Mouse (Mus musculus) sigmoid colon, adult 10 weeks (tissue): Measurements from ENCODE around the gene Ly6g5b. TPM values are rescaled to one million over a fixed set of nuclear protein-coding genes. Genes with fewer than 3 reads are reported as not detected.

Source experiments
- polyA plus RNA-seq: library from polyadenylated mRNA; stranded (reverse); fragments of 350-450 nt; fragmentation: Illumina TruSeq; extraction: RNeasy Lipid Tissue Mini Kit (QIAGEN cat#74804); gene quantifications from one replicate; pipeline ENCODE4 v1.2.3, GENCODE M21; 2014; ENCODE audit warnings: low read depth, low replicate concordance

Ly6g5b gene
- polyA plus RNA-seq, result not detected

DNA sequence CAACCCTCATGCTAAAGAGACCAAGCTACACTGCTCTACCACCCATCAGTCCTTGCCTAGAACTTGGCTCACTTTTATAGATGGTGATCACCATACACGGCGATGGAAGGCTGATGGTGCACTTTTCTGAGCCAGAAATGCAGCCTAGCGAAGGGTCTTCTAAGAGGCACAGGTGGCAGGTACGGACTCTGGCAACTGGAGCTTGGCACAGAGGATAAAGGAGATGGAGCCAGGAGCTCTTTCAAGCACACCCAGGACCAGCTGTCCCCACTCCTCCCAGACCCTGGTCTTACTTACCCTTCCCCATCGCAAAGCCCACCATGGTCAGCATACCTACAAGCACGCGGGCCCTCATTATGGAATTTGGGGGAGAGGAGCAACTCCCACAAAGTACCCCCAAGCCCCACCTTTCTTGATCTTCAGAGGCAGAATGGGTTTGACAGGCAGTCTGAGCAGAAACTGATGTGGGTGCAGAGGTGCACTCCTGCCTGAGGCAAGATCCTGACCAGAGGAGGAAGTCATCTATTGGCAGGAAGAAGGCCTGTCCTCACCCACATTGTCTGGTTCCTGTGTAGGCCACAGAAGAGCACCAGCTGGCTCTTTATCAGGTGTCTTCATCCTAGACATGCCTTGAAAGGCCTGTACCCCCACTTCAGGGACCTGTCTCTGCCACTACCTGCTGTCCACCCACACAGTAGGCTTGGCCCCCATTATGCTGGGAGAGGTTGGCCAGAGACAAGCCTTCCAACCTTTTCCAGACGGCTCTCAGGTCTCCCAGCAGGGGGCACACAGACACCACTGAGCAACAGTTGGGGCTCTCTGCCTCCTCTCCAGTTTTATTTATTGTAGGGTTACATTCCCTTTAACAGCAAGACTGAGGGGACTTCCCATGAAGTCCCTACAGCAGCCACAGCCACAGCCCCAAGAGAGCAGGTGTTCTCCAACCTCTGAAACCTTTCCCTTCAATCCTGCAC lies at the start of gene Ly6g5b:
Ly6g5b (minus strand) TSS at position 383 of the 974 bp plus-strand sequence.

DNA sequence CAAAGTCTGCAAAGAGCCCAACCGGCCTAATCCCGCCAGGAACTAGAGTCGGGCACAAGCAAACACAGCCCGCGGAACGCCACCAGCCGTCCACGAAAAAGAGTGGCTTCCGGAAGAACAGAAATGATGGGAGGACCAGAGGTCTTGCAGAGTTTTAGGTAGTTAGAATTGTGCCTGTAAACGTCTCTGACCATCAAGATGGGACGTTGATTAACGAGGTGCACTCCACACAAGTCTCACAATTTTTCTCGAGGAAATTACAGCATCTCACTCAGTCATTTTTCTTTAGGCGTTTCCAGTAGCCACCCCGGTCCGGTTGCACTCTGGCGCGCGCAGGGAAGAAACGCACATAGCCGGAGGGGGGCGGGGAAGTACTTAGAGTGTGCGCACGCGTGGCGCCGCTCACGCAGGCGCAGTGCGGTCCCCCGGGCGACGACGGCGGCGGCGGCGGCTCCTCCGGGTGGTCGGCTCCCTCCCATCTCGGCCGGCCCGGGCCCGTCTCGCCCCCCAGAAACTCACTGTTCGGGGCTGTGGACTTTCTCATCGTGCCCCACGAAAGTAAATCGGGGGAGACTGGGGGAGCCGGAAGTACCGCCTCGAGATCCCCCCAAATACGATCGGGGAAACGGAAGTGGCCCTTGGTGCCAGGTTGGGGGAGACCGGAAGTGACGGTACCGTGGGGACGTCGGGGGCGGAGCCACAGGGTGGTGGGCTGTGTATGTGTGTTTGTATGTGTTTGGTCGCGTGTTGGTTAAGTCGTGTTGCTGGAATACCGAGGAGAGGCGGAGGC lies 19.8 kb upstream of the Ly6g5b start, which contains the start of gene Bag6:
Bag6 (plus strand) TSS at position 378 of the 790 bp plus-strand sequence.

DNA sequence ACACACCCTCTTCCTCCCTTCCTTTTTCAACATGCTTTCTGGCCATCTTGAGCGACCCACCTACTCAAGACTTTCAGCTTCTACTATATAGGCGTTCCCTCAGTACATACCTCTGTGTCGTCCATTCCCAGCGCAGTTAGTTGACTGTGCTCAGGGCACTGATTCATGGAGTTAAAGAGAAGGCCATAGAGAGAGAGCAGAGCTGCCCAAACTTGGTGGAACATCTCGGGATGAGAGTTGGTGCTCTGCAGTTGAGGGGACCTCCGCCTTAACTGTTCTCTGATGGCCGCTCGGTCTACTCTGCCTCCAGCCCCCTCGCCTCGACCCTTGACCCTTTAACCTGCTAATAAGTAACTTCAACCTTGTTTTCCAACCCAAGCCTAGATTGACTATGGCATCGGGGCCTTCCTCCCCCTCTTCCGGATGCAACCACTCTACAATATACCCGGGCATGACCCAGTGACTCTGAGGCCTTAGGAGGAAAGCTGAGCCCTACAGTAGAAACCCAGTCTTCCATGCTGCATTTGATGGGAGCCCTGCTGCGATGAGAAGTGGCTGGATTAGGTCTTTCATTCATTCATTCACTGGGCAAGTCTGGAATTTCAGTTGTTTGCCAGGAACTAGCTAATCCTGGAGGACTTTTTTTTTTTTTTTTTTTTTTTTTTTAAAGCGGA lies 16.4 kb upstream of the Ly6g5b start, which contains the start of gene Apom:
Apom (minus strand) TSS at position 551 of the 674 bp plus-strand sequence.

DNA sequence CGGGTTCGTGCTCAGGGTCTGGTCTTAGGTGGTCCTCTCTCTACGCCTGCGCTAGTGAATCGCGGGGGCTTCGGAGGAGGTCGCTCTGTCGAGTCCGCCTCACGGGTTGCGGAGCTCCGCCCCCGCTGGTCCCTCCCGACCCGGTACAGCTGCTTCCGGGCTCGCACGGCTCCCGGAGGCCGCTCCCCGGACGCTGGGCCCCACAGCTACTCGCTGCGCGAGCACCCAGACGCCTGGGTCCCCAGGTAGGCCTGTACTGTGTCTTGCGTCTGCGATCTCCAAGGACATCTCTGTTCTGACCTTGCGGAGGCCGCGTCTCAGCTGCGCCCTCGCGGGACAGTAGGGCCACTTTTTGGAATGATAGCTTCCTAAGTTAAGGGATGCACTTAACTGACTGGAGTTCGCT lies 11.0 kb upstream of the Ly6g5b start, which contains the start of gene D17H6S53E:
D17H6S53E (plus strand) TSS at position 168 of the 406 bp plus-strand sequence.

DNA sequence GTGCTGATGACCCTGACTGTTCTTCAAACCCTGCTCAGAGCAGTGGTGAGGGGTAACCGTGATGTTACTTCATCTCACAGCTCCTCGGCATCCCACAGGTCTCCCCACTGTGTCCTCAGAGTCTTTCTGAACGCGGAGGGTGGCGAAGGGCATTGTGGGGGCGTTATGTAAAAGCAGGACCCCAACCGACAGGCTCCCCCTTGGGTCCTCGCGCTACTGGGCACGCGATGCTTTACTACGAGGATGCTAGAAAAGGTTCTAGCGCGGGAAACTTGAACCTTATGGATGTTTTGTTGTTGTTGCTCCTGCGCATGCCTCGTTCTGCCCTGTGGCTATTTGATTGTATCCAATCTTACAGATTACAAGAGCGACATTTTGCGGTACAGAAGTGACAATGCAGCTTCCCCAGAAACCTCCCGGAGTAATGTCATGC lies 6.7 kb upstream of the Ly6g5b start, which contains the start of gene Csnk2b:
Csnk2b (minus strand) TSS at position 183 of the 433 bp plus-strand sequence.

DNA sequence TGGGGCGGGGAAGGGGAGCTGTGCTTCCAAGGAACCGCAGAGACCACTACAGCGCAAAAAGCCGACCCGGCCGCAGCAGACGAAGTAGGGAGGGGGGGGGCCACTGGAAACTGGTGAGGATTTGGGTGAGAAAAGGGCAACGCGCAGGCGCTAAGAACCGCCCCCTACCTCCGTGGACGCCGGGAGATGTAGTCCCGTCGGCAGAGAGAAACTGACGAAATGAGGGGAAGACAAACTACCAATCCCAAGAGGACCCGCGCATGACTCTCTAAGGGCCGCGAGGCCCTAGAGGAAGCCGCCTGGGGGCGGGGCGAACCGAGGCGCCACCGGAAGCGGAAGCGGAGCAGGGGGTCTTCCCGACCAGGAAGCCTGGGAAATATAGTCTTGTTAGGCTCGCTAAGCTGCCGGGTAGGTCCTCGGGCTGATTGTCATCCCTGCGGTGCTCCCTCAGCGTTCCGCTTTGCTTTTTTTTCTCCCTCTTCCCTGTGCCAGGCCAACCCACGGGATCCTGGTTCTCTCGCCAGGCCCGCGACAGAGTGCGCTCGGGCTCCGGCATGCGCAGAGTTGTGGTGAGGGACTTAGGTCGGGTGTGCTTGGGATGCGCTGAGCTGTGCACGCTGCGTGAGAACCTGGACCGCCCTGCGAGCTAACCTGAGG lies 6.0 kb upstream of the Ly6g5b start, which contains the start of gene Gpank1:
Gpank1 (plus strand) TSS at position 313 of the 657 bp plus-strand sequence.

DNA sequence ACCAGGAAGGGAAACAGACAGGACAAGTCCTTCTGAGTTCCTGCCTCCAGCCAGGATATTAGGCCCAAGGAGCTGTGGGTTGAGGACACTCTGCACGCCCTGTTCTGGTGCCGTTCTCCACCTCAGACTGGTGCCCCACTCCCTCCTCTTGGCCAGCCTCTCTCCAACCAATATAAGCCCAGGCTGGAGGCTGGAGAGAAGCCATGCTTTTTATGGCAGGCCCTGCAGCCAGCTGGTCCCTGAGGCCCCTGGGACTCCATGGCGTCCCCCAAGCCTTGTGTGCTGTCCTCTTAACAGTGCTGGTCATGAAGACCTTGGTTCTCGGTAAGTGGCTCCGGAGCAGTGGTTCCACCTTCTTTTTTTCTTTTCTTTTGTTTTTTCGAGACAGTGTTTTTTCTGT lies 7.1 kb downstream of the Ly6g5b start, which contains the start of gene Ly6g5c:
Ly6g5c (plus strand) TSS at position 183 of the 400 bp plus-strand sequence.

DNA sequence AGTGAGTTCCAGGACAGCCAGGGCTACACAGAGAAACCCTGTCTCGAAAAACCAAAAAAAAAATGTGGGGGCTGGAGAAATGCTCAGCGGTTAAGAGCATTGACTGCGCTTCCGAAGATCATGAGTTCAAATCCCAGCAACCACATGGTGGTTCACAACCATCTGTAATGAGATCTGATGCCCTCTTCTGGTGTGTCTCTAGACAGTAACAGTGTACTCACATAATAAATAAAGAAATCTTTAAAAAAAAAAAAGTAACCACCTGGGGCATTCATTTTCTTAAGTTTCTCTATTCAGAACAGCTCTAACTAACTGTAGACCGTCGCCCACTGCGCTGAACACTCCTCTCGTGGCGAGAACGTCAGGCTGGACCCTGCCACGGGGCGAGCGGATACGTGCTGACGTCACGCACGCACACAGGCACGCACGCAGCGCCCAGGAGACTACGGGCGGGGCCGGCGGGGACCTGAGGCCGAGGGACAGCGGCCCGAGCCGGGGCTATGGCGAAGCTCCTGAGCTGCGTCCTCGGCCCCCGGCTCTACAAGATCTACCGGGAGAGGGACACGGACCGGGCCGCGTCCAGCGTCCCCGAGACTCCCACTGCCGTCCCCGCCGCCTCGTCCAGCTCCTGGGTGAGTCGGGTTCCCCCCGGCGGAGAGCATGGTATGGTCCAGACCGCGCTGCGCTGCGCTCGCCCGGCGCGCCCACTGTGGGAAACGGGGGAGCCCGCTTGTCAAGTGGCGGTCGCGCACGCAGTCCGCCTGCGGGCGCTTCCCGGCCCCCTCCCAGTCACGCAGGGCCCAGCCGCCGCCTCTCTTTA lies 26.2 kb downstream of the Ly6g5b start, which contains the start of gene Abhd16a:
Abhd16a (plus strand) TSS at position 439 of the 820 bp plus-strand sequence.

DNA sequence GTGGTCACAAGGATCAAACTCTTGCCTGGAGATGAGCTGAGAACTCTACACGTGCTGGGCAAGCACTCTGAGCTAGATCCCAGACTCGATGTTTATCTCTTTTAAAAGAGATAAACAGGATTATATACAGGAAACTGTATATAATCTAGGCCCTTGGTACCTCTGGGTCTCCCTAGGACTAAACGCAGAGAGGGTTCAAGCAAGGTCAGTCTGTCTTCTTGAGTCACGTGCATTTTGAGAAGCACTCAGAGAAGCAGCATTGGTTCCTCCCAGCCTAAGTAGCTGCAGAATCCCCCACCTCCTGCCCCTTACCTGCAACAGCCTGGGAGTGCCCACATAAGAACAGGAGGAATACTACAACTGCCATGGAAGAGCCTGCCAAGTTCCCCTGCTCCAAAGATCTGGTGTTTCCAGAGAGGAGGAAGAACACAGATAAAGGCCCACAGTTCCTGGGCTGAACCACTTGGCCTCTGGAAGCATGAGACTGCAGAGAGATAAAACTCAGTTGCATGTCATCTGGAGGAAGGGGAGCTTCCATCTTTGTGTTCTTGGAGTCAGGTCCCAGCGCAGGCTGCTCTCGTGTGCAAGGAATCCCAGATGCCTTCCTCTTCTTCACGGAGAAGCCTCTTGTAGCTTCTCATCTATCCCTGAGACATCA lies 29.9 kb downstream of the Ly6g5b start, which contains the start of gene Ly6g6f:
Ly6g6f (minus strand) TSS at position 403 of the 658 bp plus-strand sequence.

DNA sequence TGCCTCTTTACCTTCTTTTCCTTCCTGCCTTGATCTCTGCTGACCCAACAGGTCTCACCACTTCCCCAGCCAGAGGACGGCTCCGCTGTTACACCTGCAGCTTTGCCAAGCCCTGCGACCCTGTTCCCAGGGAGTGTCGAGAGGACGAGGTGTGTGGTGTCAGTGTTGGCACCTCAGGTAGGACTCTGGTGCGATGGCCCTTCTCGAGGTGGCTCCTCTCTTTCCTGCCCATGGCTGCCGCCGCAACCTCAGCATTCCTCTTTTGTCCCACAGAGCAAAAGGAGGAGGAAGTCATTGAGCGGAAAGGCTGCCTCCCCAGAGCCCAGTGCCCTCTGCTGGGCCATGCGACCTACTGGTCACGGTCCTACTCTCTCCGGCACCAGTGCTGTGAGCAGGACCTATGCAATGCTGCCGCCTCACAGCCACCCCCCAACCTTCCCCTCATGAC lies 37.4 kb downstream of the Ly6g5b start, which contains the start of gene Ly6g6d:
Ly6g6d (minus strand) TSS at position 280 of the 448 bp plus-strand sequence.

DNA sequence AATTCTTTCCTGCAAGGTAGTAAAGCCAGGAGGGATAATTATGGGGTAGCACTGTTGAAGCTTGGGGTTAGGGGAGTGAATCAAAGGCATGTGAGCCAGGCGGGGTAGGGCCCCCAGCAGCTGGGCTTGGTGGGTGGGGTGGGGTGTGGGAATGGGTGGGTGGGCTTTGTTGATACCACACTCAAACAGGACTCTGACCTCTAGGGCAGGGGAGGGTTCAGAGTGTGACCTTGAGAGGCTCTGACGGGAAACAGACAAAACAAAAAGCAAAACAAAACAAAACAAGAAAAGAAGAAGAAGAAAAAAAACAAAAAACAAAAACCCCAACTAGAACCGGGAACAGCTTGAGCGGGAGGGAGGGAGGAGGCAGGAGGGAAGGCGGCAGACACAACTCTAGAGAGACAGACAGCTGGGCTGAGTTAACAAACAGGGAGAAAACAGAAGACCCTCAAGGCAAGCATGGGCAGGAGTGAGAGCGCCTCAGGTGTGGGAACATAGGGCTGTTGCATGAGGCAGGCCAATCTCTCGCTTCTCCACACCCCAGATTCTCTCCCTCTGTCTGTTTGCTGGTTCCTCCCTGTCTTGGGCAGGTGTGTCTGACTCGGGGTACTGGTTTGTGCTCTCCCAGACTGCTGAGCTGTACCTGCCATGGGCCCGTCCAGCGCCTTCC lies 38.6 kb downstream of the Ly6g5b start, which contains the start of gene Ly6g6e:
Ly6g6e (plus strand) TSS at position 396 of the 670 bp plus-strand sequence.

DNA sequence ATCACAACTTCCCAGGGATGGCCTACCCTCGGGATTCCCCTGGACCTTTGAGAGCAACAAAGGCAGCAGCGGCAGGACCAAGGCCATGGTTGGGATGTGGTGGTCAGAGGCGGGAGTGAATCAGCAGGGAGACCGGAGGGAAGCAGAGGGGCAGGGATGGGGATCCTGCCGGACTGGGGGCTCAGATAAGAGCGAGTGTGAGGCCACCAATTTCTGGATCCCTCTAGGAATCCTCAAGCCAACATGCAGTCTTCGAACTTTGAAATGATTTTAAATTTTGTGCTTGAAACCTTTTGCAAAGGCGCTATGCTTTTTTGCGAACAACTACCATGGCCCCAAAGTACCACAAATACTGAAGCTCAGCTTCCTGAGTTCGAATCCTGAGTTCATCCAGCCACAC lies 49.1 kb downstream of the Ly6g5b start, which contains the start of gene Mpig6b:
Mpig6b (minus strand) TSS at position 101 of the 400 bp plus-strand sequence.

DNA sequence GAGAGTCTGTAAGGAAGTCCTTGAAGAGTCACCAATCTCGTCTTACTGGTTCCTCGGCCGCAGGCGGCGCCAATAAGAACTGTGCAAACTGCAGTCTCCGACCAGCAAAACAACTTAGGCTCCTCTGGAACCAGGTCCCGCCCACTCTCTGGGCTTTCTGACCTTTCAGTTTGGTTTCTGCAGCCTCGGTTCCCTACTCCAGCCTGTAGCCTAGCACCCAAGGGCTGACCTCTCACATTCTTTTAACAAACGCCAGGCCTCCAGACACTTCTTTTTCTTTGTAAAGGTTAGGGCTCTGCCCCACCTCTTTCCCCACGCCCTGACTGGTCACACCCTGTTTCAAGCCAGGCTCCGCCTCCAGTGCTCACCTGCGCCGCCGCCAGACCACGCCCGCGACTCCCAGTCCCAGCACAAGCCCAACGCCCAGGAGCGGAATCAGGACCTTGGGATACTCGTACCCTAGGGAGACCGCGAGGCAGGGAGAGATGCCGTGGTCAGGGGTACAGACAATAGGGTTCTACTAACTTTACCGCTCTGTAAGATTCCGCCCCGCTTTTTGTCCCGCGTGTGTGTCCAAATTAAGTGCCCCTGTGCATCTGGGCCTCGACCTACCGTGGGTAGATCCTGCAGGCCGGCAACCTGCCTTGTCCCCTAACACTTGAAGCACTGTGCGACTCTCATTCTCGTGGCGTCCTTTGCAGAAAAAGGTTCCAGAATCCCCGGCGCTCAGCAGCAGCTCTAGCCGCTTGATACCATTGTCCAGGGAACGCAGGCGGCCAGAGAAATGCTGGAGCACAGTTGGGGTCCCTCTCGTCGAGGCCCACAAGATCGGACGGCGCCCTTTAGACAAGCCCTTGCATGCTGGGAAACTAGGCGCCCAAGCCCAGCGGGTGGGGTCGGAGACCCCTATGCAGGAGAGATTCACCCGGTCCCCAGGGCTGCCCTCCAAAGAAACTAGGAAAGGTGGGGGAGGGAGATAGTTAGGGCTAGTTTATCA lies 50.0 kb downstream of the Ly6g5b start, which contains the start of gene Ly6g6c:
Ly6g6c (plus strand) TSS at position 438 of the 997 bp plus-strand sequence.

